Mouse (Mus musculus): Measurements from ENCODE around the gene L3mbtl3. TPM values are rescaled to one million over a fixed set of nuclear protein-coding genes. Genes with fewer than 3 reads are reported as not detected.

L3mbtl3 gene
- polyA plus RNA-seq, 1 experiment from 2014 or later, result 15.8 TPM

GRCm38 (mm10) chr10:26332781-26333180, 43.0 kb downstream of the L3mbtl3 start:
- Histone ChIP-seq H3K36me3 (peaks cover 38% of the 10 kb centered on the region), H3K27ac (no peak overlapping the region), H3K4me2 (no peak overlapping the region), H3K9me3 (no peaks in the 10 kb centered on the region), H3K9ac (no peak overlapping the region), H3K27me3 (no peaks in the 10 kb centered on the region), H3K4me1 (no peaks in the 10 kb centered on the region), H3K4me3 (no peak overlapping the region)
- no peak; the same call in 1 of the 2 replicates for ATAC-seq (ENCODE audit: borderline replicate concordance, extremely low read depth, low FRiP score, low TSS enrichment)
- 57% methylated on average over 2 of the region's 2 CpGs for WGBS

- Histone ChIP-seq H3K4me2 (no peak overlapping the region), H3K9me3 (no peaks in the 10 kb centered on the region), H3K27ac (no peak overlapping the region), H3K36me3 (peaks cover 30% of the 10 kb centered on the region), H3K27me3 (no peaks in the 10 kb centered on the region), H3K4me1 (no peaks in the 10 kb centered on the region), H3K4me3 (no peak overlapping the region), H3K9ac (no peak overlapping the region)
- 71% methylated on average over 3 of the region's 3 CpGs for WGBS
- ATAC-seq (ENCODE audit: borderline replicate concordance, extremely low read depth, low FRiP score, low TSS enrichment), result no peak
Observed at GRCm38 (mm10) chr10:26328843-26329242, 46.9 kb downstream of the L3mbtl3 start.

- H3K9ac ChIP-seq, result no peak overlapping the region
- H3K4me1 ChIP-seq, result no peaks in the 10 kb centered on the region
- 79% methylated on average over 17 of the region's 17 CpGs for WGBS
- H3K27me3 ChIP-seq, result no peaks in the 10 kb centered on the region
- H3K27ac ChIP-seq, result no peak overlapping the region
- H3K9me3 ChIP-seq, result no peaks in the 10 kb centered on the region
- no peak overlapping the region for H3K4me2 ChIP-seq
- no peak for ATAC-seq (ENCODE audit: borderline replicate concordance, extremely low read depth, low FRiP score, low TSS enrichment)
- H3K4me3 ChIP-seq, result no peak overlapping the region
- H3K36me3 ChIP-seq, result peaks cover 32% of the 10 kb centered on the region
Observed at GRCm38 (mm10) chr10:26327691-26328542, 47.9 kb downstream of the L3mbtl3 start.

- WGBS, result 91% methylated on average over 5 of the region's 5 CpGs
- Histone ChIP-seq H3K9ac (no peak overlapping the region), H3K4me3 (no peak overlapping the region), H3K27ac (no peak overlapping the region), H3K9me3 (no peaks in the 10 kb centered on the region), H3K36me3 (peaks cover 32% of the 10 kb centered on the region), H3K27me3 (no peaks in the 10 kb centered on the region), H3K4me2 (no peak overlapping the region), H3K4me1 (no peaks in the 10 kb centered on the region)
- ATAC-seq (ENCODE audit: borderline replicate concordance, extremely low read depth, low FRiP score, low TSS enrichment), result no peak
Observed at GRCm38 (mm10) chr10:26327291-26327690, 48.5 kb downstream of the L3mbtl3 start.

- Histone ChIP-seq H3K4me2 (no peak overlapping the region), H3K27me3 (no peaks in the 10 kb centered on the region), H3K27ac (no peak overlapping the region), H3K9me3 (no peaks in the 10 kb centered on the region), H3K36me3 (peaks cover 29% of the 10 kb centered on the region), H3K4me3 (no peak overlapping the region), H3K9ac (no peak overlapping the region), H3K4me1 (no peaks in the 10 kb centered on the region)
- 86% methylated on average over 2 of the region's 2 CpGs for WGBS
- ATAC-seq (ENCODE audit: borderline replicate concordance, extremely low read depth, low FRiP score, low TSS enrichment), result no peak
Observed at GRCm38 (mm10) chr10:26325320-26325719, 50.5 kb downstream of the L3mbtl3 start.

GRCm38 (mm10) chr10:26322344-26323051, 53.3 kb downstream of the L3mbtl3 start:
- no peak overlapping the region for H3K4me3 ChIP-seq
- H3K9ac ChIP-seq, result no peak overlapping the region
- ATAC-seq (ENCODE audit: borderline replicate concordance, extremely low read depth, low FRiP score, low TSS enrichment), result no peak
- WGBS, result 72% methylated on average over 7 of the region's 7 CpGs
- H3K27me3 ChIP-seq, result no peaks in the 10 kb centered on the region
- H3K9me3 ChIP-seq, result no peaks in the 10 kb centered on the region
- no peak overlapping the region for H3K27ac ChIP-seq
- peaks cover 20% of the 10 kb centered on the region for H3K36me3 ChIP-seq
- H3K4me1 ChIP-seq, result no peaks in the 10 kb centered on the region
- H3K4me2 ChIP-seq, result no peak overlapping the region

- H3K4me3 ChIP-seq, result no peak overlapping the region
- no peak for ATAC-seq (ENCODE audit: borderline replicate concordance, extremely low read depth, low FRiP score, low TSS enrichment)
- no peaks in the 10 kb centered on the region for H3K4me1 ChIP-seq
- 71% methylated on average over 4 of the region's 4 CpGs for WGBS
- no peak overlapping the region for H3K27ac ChIP-seq
- H3K36me3 ChIP-seq, result peaks cover 20% of the 10 kb centered on the region
- no peak overlapping the region for H3K4me2 ChIP-seq
- H3K27me3 ChIP-seq, result no peaks in the 10 kb centered on the region
- no peak overlapping the region for H3K9ac ChIP-seq
- no peaks in the 10 kb centered on the region for H3K9me3 ChIP-seq
Observed at GRCm38 (mm10) chr10:26320679-26321078, 55.1 kb downstream of the L3mbtl3 start.

GRCm38 (mm10) chr10:26314327-26314726, 61.4 kb downstream of the L3mbtl3 start:
- Histone ChIP-seq H3K4me1 (no peaks in the 10 kb centered on the region), H3K9me3 (no peaks in the 10 kb centered on the region), H3K4me3 (no peak overlapping the region), H3K36me3 (peaks cover 43% of the 10 kb centered on the region), H3K27me3 (no peaks in the 10 kb centered on the region), H3K27ac (no peak overlapping the region), H3K9ac (no peak overlapping the region), H3K4me2 (no peak overlapping the region)
- ATAC-seq (ENCODE audit: borderline replicate concordance, extremely low read depth, low FRiP score, low TSS enrichment), result no peak
- WGBS, result 89% methylated on average over 15 of the region's 15 CpGs

GRCm38 (mm10) chr10:26303485-26303884, 72.3 kb downstream of the L3mbtl3 start:
- ATAC-seq (ENCODE audit: borderline replicate concordance, extremely low read depth, low FRiP score, low TSS enrichment), result no peak
- WGBS, result 94% methylated on average over 6 of the region's 6 CpGs

GRCm38 (mm10) chr10:26302336-26302735, 73.4 kb downstream of the L3mbtl3 start:
- no peak for ATAC-seq (ENCODE audit: borderline replicate concordance, extremely low read depth, low FRiP score, low TSS enrichment)

More at GRCm38 (mm10) chr10:26303485-26303884, 72.3 kb downstream of the L3mbtl3 start:
- no peak overlapping the region for H3K27ac ChIP-seq
- H3K4me1 ChIP-seq, result no peaks in the 10 kb centered on the region
- H3K4me3 ChIP-seq, result no peak overlapping the region
- peaks cover 20% of the 10 kb centered on the region; the same call in 1 of the 2 replicates for H3K36me3 ChIP-seq
- H3K9ac ChIP-seq, result no peak overlapping the region
- no peaks in the 10 kb centered on the region for H3K9me3 ChIP-seq
- H3K27me3 ChIP-seq, result no peaks in the 10 kb centered on the region
- no peak overlapping the region for H3K4me2 ChIP-seq

GRCm38 (mm10) chr10:26297626-26298025, 78.1 kb downstream of the L3mbtl3 start:
- 79% methylated on average over 7 of the region's 7 CpGs for WGBS
- Histone ChIP-seq H3K9ac (no peak overlapping the region), H3K27ac (no peak overlapping the region), H3K4me2 (no peak overlapping the region), H3K27me3 (no peaks in the 10 kb centered on the region), H3K4me1 (no peaks in the 10 kb centered on the region), H3K9me3 (no peaks in the 10 kb centered on the region), H3K4me3 (no peak overlapping the region), H3K36me3 (peaks cover 29% of the 10 kb centered on the region)
- no peak for ATAC-seq (ENCODE audit: borderline replicate concordance, extremely low read depth, low FRiP score, low TSS enrichment)

More at GRCm38 (mm10) chr10:26302336-26302735, 73.4 kb downstream of the L3mbtl3 start:
- H3K27me3 ChIP-seq, result no peaks in the 10 kb centered on the region
- no peak overlapping the region for H3K4me2 ChIP-seq
- 90% methylated on average over 4 of the region's 4 CpGs for WGBS
- no peak overlapping the region for H3K9ac ChIP-seq
- peaks cover 16% of the 10 kb centered on the region; the same call in 1 of the 2 replicates for H3K36me3 ChIP-seq
- H3K9me3 ChIP-seq, result no peaks in the 10 kb centered on the region
- no peaks in the 10 kb centered on the region for H3K4me1 ChIP-seq
- H3K4me3 ChIP-seq, result no peak overlapping the region
- no peak overlapping the region for H3K27ac ChIP-seq

GRCm38 (mm10) chr10:26297200-26297599, 78.6 kb downstream of the L3mbtl3 start:
- Histone ChIP-seq H3K4me2 (no peak overlapping the region), H3K36me3 (peaks cover 30% of the 10 kb centered on the region), H3K27ac (no peak overlapping the region), H3K4me1 (no peaks in the 10 kb centered on the region), H3K9me3 (no peaks in the 10 kb centered on the region), H3K9ac (no peak overlapping the region), H3K27me3 (no peaks in the 10 kb centered on the region), H3K4me3 (no peak overlapping the region)
- WGBS, result 72% methylated on average over 3 of the region's 3 CpGs
- ATAC-seq (ENCODE audit: borderline replicate concordance, extremely low read depth, low FRiP score, low TSS enrichment), result no peak
